Mouse (Mus musculus) right cerebral cortex, postnatal 10 days (tissue): ENCODE data around the gene Itga10.
"Not testable (repeated sequence)": the region's sequence is repeated elsewhere in the genome, so short reads cannot be mapped to it uniquely, and the experiment has no call there.

Experiments
- DNase-seq, 2 experiments: peaks; one replicate each; pipeline ENCODE4 v3.0.0; 2021; ENCODE audit warnings: low spot score in 2 of 2

The Itga10 gene

DNA sequence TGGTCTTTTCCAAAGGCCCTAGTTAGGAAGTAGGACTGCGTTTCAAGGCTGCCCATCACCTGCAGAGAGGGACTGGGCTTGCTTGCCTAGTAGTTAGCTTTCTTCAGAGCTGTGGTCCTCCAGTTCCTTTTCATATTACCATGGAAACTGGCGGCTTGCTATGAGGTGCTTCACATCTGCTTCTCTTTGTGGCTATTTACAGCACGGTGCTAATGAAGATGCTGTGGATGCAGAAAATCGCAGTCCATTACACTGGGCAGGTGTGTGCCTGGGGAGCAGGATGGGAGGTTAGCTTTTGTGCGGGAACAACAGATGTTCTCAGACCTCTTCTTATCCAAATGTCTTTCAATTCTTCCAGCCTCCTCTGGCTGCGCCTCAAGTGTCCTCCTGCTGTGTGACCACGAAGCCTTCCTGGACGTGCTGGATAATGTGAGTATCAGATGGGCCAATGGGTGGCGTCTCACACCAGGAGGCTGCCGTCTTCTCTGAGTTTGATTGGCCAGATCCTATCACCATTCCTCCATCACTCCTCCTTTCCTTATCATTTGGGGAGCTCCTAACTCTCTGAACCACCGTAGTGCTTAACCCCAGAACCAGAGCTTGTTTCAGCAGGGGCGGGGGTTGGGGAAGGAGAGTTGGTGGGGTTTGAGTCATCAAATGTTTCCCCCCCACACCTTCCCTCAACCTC, 35.0 kb downstream of the Itga10 start:
- DNase-seq, result no peak

DNA sequence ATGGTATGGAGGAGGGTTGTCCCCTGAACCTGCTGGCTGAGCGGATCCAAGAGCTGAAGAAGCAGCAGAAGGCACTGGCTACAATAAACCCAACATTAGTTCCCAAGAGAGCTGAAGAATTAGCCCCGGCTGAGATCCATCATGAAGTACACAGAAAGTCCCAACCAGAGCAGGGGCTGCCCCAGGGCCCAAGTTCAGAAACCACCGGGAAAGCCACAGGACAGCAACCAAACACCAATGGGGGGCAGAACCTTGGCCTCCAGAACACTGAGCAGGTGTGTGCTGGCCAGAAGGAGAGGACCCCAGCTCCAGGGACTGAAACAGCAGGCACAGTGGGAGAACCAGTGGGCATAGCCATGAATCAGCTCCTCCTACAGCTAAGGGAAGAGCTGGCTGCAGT, 38.1 kb downstream of the Itga10 start:
- no peak for DNase-seq

GRCm38 (mm10) chr3:96684151-96684821, 38.9 kb downstream of the Itga10 start:
- DNase-seq, result no peak

- no peak for DNase-seq
These were observed 39.4 kb downstream of the Itga10 start for GRCm38 (mm10) chr3:96684822-96685156.

- not testable (repeated sequence) for DNase-seq
These were observed 40.7 kb downstream of the Itga10 start for GRCm38 (mm10) chr3:96686057-96686456.

DNA sequence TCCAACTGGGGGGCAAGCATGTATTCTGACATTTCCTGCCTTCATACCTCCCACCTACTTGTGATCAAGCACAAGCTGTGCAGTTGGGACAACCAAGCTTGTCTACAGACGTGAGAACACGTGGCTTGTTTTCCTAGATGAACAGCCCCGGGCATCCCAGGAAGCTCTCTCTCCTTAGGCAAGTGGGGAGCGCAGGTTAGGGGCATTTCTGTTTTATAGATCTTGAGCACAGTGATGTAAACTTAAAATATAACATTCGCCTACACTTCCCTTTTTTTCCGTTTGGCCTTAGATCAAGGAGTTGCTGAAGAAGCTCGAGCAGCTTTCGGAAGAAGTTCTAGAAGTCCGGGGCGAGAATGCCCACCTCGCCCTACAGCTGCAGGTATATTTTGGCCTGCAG, 43.5 kb downstream of the Itga10 start:
- DNase-seq, result no peak

DNA sequence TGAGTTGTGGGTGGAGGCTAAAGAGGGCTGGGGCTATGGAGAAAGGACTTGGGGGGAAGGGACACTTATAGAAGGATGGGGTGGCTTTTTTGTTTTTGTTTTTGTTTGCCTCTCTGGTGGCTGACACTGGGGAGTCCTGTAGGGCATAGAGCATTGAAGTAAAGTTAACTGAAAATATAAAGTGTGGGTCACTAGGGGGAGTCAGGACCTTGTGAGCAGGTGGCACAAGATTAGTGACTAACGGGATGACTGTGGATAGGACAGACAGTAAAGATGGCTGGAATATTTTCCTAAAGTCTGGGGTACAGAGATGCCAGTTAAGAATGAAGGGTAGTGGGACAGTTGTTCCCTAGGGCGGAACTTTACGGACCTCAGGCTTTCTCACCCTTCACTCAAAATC, 44.9 kb downstream of the Itga10 start:
- DNase-seq, result no peak

DNA sequence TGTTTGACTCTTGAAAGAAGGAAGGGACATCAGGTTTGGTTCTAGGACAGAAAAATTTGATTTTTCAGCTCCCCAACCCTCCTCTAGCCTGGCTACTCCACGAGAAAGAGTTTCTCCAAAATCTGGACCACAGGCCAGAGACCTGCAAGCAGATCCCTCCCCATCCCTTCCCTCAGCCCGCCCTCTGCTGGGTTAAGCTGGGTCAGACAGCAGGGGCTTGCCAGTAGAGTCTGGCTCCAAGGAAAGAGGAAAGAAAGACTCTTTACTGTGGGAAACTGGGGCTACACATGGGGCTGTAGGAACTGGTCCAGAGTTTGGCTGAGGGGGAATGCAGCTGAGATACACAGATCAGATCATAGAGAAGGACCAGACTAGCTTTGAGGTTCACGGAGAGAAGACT, 47.1 kb downstream of the Itga10 start:
- DNase-seq, result peak in 1 of 2 experiments; percentile 57

DNA sequence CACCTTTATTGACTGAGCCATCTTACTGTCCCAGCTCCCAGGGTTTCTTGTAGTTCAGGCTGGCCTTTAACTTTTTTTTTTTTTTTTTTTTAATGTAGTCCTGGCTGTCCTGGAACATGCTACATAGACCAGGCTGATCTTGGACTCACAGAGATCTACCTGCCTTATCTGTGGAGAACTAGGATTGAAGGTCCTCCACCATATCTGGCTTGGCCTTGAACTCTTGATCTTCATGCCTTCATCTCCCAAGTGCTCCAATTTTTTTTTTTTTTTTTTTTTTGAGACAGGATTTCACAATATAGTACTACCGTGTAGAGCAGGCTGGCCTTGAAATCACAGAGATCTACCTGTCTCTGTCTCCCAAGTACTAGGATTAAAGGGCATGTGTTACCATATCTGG, 48.2 kb downstream of the Itga10 start:
- no peak for DNase-seq

DNA sequence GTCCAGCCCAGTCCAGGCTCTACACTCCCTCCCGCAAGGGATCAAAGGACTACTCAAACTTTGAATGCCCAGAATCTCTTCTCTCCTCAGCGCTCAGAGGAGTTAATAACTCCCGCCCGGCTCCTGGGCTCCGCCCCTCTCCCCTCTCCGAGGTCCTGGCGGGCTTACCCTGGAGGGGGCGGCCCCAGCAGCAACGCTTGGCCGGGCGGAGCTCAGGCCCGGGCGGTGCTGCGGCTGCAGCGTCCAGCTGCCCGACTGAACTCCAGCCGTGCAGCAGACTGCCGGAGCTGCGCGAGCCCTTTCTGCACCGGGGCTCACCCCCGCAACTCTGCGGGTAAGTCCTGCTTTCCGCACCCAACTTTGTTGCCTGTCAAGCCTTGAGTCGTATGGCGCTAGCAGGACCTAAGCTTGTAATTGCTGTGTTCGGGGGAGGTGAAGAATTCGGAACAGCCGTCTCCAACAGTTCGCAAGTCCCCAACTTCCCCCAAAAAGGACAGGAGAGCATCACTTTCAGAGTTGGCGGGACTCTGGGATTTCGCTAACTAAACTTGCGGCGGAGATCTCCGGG, 50.9 kb downstream of the Itga10 start, which contains the start of gene Pias3:
Gene Pias3 (plus strand): TSS at position 187 of the 568 bp plus-strand sequence.
- peak; percentile 63 to 73 for DNase-seq

DNA sequence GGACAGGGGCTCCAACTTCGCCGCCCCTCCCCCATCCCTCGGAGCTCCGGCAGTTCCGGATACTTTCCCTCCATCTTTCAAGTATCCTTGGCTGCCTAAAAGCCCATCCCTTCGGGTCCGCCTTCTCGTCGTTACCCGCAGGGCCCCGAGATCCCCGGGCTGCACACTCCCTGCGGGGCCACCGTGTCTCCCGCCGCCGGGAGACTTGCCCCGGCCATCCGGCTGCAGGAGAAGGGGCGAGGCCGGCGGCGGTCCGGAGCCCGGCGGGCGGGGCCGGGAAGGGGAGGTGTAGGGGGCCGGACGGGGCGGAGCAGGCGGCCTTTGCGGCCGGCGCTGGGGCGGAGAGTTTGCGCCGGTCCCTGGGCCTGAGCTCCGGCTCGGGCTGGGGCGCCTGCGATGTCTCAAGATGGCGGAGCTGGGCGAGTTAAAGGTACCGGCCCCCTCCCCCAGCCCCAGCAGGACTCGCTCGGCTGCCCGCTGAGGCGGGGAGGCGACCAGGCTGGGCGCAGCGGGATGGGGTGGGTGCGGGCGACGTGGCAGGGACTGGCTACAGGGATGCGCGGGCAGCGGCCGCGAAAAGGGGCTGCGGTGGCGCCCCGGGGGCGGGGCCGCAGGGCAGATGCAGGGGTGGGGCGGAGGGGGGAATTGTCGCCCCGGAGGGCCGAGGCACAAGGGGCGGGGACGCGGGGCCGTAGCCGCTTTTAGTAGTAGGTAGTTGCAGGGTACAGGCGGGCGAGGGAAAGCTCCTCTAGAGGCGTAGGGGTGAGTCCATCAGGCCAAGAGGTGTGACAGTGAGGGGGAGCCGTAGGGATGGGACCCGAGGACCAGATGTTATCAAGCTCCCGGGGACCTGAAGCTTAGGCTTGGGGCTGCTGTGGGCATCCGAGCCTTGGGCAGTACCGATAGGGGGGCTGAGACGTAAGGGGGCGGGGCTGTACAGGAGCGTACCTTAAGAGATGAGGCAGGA, 51.7 kb downstream of the Itga10 start:
- DNase-seq, result peak; percentile 85 to 87

DNA sequence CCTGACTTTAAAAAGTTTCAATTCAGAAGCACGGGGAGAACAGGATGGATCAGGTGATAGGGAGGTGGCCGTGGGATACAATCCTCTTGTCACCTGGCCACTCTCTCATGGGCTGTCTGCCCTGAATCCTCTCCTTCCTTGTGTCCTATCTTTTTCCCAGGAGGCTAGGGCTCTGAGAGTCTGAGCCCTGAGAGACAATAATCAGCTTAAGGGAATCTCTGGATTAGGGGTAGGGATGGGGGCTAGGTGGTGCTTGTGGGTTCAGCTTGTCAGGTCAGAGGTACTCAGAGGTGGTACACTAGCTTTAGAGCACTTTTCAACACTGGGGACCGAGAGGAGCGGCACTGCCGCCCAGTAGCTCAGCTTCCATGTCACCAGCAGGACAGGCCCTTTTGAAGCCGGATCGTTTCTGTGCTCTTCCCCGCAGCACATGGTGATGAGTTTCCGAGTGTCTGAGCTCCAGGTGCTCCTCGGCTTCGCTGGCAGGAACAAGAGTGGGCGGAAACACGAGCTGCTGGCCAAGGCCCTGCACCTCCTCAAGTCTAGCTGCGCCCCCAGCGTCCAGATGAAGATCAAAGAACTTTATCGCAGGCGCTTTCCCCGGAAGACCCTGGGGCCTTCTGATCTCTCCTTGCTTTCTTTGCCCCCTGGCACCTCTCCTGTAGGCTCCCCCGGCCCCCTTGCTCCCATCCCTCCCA, 53.8 kb downstream of the Itga10 start:
- DNase-seq, result no peak

DNA sequence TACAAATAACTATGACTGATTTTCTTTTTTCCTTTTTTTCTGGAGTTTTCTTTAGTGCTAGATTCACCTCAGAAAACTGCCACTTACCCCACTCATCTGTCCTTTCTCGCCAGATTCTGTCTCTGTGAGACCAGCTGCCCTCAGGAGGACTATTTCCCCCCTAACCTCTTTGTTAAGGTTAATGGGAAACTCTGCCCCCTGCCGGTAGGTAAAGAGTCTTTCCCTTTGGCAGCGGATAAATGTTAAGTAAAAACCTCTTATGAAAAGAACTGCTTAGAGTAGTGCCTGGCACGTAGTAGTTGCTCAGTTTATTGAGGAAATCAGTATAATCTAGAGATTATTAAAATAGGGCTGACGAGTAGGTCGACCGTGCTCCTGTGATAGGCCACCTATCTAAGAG, 55.0 kb downstream of the Itga10 start:
- DNase-seq, result no peak

DNA sequence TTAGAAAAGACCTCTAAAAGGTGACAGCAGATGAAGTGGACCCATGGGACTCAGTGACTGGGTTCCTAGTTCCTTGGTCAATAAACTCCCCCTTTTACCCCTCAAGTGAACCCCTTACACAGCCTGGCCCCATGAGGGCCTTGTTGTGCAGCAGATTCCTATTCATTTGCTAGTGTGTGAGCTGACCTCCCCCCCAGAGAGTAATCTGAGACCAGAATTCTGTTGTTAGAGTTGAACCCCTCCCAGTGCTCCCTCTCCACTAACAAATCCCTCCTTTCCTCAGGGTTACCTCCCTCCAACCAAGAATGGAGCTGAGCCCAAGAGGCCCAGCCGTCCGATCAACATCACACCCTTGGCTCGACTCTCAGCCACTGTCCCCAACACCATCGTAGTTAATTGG, 55.6 kb downstream of the Itga10 start:
- DNase-seq, result no peak

DNA sequence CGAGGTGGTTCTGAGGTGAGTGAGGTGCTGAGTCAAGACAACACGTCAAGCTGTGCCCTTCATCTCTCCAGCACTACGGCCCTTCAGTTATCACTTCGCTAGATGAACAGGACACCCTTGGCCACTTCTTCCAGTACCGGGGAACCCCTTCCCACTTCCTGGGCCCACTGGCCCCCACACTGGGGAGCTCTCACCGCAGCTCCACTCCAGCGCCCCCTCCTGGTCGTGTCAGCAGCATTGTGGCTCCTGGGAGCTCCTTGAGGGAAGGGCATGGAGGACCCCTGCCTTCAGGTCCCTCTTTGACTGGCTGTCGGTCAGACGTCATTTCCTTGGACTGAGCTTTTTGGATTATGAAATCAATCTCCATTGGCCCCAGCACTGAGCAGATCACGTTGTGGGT, 59.4 kb downstream of the Itga10 start:
- DNase-seq, result no peak

DNA sequence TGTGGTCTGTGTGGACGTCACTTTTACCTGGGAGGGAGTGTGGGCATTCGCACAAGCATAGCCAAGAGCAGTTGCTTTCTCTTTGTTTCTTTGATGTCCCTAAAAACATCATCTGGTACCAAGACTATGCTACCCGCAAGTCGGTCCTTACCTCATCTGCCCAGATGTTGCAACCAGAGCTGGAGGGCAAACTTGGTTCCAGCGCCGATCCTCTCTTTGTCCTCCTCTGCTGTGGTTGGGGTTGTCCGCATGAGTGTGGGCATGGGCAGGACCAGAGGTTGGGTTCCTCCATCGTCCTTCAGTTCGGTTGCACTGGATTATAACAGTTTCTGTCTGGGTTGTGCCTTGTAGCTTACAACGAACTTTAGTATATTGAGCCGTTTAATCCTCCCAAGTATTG, 60.8 kb downstream of the Itga10 start:
- no peak for DNase-seq

GRCm38 (mm10) chr3:96706984-96707383, 61.6 kb downstream of the Itga10 start:
- DNase-seq, result no peak

DNA sequence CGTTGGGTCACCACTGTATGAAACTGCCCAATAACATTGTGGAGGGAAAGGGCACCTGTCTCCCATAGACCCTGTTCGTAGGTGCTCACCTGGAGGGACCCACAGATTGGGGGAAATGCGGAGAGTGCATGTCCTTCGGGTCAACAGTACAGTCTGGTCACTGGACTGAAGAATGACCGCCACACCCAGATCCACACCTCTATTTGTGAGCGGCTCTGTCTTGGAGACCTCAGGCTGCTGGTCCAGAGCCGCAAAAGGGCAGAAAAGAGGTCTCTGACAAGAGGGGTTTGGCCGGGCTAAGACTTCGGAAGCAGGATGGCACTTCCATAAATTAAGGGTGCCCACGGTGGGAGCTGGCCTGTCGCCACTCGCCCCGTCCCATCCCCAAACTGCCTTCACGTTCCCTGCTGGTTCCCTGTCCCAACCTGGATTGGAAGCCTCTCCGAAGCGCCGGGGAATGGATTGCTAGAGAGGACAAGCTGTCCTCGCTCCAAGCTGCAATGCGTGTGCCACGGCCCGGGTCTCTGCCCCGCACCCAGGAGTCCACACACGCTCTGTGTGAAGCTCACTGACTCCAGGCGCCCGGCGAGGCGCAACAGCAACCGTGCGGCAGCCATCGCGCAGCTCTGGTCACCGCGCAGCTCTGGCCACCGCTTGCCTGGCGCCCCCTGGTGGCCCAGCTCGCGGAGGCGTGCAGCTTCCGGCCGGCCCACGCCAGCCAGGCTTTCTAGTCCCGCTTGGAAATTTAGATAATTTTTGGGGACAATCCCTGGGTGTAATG, 62.7 kb downstream of the Itga10 start, which contains the start of gene Nudt17:
Gene Nudt17 (minus strand): TSS at position 660 of the 781 bp plus-strand sequence.
- DNase-seq, result peak; percentile 78 to 85

GRCm38 (mm10) chr3:96708684-96709064, 63.3 kb downstream of the Itga10 start:
- no peak for DNase-seq
